Mouse (Mus musculus) lung, adult 2 months (tissue): ENCODE data around the gene Ddr1.

Experiments used
- CTCF ChIP-seq: fragments of 200-500 bp; IDR thresholded peaks from 2 replicates; pipeline ENCODE4 v1.5.1; 2011; ENCODE audit warnings: mild to moderate bottlenecking, low read length, control low read depth; ENCODE audit not compliant: insufficient read depth
- POLR2A ChIP-seq: fragments of 200-500 bp; IDR thresholded peaks from 2 replicates; pipeline ENCODE4 v1.6.1; 2011; ENCODE audit warnings: low read depth, mild to moderate bottlenecking, control low read depth, low read length, borderline replicate concordance; ENCODE audit errors: extremely low read depth

DNA sequence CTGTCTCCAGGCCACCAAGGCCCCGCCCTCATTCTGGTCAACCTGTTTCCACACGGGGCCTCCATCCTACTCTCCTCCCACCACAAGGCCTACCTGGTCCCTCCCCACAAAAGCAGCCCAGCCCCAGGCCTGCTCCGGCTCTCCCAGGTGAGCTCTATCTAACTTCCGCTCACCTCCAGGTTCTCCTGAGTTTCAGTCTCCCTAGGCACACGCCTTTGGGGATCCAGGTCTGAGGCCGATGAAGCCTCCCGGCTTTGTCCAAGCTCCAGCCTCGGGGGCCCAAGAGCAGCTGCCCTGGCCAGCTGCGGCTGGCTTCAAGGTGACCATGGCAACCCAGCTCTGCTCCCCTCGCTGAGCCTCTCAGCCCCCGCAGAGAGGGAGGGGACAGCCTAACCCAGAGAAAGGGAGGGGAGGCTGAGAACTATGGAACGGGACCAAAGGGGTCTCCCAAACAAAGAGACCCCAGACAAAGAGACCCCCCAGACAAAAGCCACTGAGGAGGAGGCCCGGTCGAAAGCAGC, 610 bp downstream of the Ddr1 start:
- TF ChIP-seq CTCF = no peak
- TF ChIP-seq POLR2A = no peak
